Mouse (Mus musculus): Measurements from ENCODE around the gene Ttyh2. TPM values are rescaled to one million over a fixed set of nuclear protein-coding genes. Genes with fewer than 3 reads are reported as not detected.

The Ttyh2 gene
- total and polyA plus RNA-seq, 3 experiments = 0.38 to 2.9 (median 0.74) TPM

- H3K36me3 ChIP-seq (replicated peaks) = no peaks in the 10 kb centered on the region
- no peak for DNase-seq (ENCODE audit: low spot score)
These were observed 29.1 kb downstream of the Ttyh2 start for GRCm38 (mm10) chr11:114704071-114704913.

GRCm38 (mm10) chr11:114706358-114706757 is 31.1 kb downstream of the Ttyh2 start:
- H3K27me3 ChIP-seq (ENCODE audit: insufficient read depth, low read length) = no peaks in the 10 kb centered on the region
- no peak for DNase-seq (ENCODE audit: low spot score)
- H3K36me3 ChIP-seq (replicated peaks) = no peaks in the 10 kb centered on the region
- no peak overlapping the region for H3K4me3 ChIP-seq (ENCODE audit: low read depth, low read length)
- no peak for ATAC-seq (ENCODE audit: extremely low read depth, insufficient number of reproducible peaks, low FRiP score, poor library complexity, severe bottlenecking)
- TF ChIP-seq TAL1 (conservative IDR thresholded peaks at IDR 0.05; ENCODE audit: low read depth, low read length) (no peak), GATA1 (IDR thresholded peaks at IDR 0.05; ENCODE audit: borderline replicate concordance, low read length) (no peak), POLR2AphosphoS5 (IDR thresholded peaks at IDR 0.05; ENCODE audit: insufficient replicate concordance, low read depth, low read length) (no peak), GATA2 (IDR thresholded peaks at IDR 0.05; ENCODE audit: borderline replicate concordance, low read depth, low read length) (no peak), CTCF (IDR thresholded peaks at IDR 0.05; ENCODE audit: low read depth, low read length) (no peak)
- no peaks in the 10 kb centered on the region for H3K4me1 ChIP-seq (ENCODE audit: insufficient read depth, low read depth, low read length)
- H3K9me3 ChIP-seq (replicated peaks) = peaks cover 62% of the 10 kb centered on the region

More at GRCm38 (mm10) chr11:114704071-114704913, 29.1 kb downstream of the Ttyh2 start:
- peaks cover 54% of the 10 kb centered on the region for H3K9me3 ChIP-seq (replicated peaks)
- H3K4me3 ChIP-seq (ENCODE audit: low read depth, low read length) = no peak overlapping the region
- no peaks in the 10 kb centered on the region for H3K27me3 ChIP-seq (ENCODE audit: insufficient read depth, low read length)
- TF ChIP-seq GATA2 (IDR thresholded peaks at IDR 0.05; ENCODE audit: borderline replicate concordance, low read depth, low read length) (no peak), TAL1 (conservative IDR thresholded peaks at IDR 0.05; ENCODE audit: low read depth, low read length) (no peak), POLR2AphosphoS5 (IDR thresholded peaks at IDR 0.05; ENCODE audit: insufficient replicate concordance, low read depth, low read length) (no peak), GATA1 (IDR thresholded peaks at IDR 0.05; ENCODE audit: borderline replicate concordance, low read length) (no peak), CTCF (IDR thresholded peaks at IDR 0.05; ENCODE audit: low read depth, low read length) (no peak)
- no peaks in the 10 kb centered on the region for H3K4me1 ChIP-seq (ENCODE audit: insufficient read depth, low read depth, low read length)
- no peak for ATAC-seq (ENCODE audit: extremely low read depth, insufficient number of reproducible peaks, low FRiP score, poor library complexity, severe bottlenecking)

GRCm38 (mm10) chr11:114711393-114711792 is 36.2 kb downstream of the Ttyh2 start:
- no peaks in the 10 kb centered on the region for H3K4me1 ChIP-seq (ENCODE audit: insufficient read depth, low read depth, low read length)
- no peaks in the 10 kb centered on the region for H3K27me3 ChIP-seq (ENCODE audit: insufficient read depth, low read length)
- no peak for TF ChIP-seq GATA1 (IDR thresholded peaks at IDR 0.05; ENCODE audit: borderline replicate concordance, low read length)
- TF ChIP-seq TAL1 (conservative IDR thresholded peaks at IDR 0.05; ENCODE audit: low read depth, low read length) = no peak
- peaks cover 57% of the 10 kb centered on the region for H3K9me3 ChIP-seq (replicated peaks)
- DNase-seq (ENCODE audit: low spot score) (no peak), ATAC-seq (ENCODE audit: extremely low read depth, insufficient number of reproducible peaks, low FRiP score, poor library complexity, severe bottlenecking) (no peak)
- H3K4me3 ChIP-seq (ENCODE audit: low read depth, low read length) = no peak overlapping the region
- H3K36me3 ChIP-seq (replicated peaks) = no peaks in the 10 kb centered on the region

- ATAC-seq (ENCODE audit: extremely low read depth, insufficient number of reproducible peaks, low FRiP score, poor library complexity, severe bottlenecking) (no peak), DNase-seq (ENCODE audit: low spot score) (no peak)
- peaks cover 61% of the 10 kb centered on the region for H3K9me3 ChIP-seq (replicated peaks)
- TF ChIP-seq TAL1 (conservative IDR thresholded peaks at IDR 0.05; ENCODE audit: low read depth, low read length) (no peak), GATA1 (IDR thresholded peaks at IDR 0.05; ENCODE audit: borderline replicate concordance, low read length) (no peak), GATA2 (IDR thresholded peaks at IDR 0.05; ENCODE audit: borderline replicate concordance, low read depth, low read length) (no peak), POLR2AphosphoS5 (IDR thresholded peaks at IDR 0.05; ENCODE audit: insufficient replicate concordance, low read depth, low read length) (no peak), CTCF (IDR thresholded peaks at IDR 0.05; ENCODE audit: low read depth, low read length) (no peak)
- no peaks in the 10 kb centered on the region for H3K27me3 ChIP-seq (ENCODE audit: insufficient read depth, low read length)
- H3K4me1 ChIP-seq (ENCODE audit: insufficient read depth, low read depth, low read length) = no peaks in the 10 kb centered on the region
- no peaks in the 10 kb centered on the region for H3K36me3 ChIP-seq (replicated peaks)
- H3K4me3 ChIP-seq (ENCODE audit: low read depth, low read length) = no peak overlapping the region
These were observed 36.6 kb downstream of the Ttyh2 start for GRCm38 (mm10) chr11:114711861-114712260.

GRCm38 (mm10) chr11:114714526-114714925 is 39.3 kb downstream of the Ttyh2 start:
- Histone ChIP-seq H3K27me3 (ENCODE audit: insufficient read depth, low read length) (no peaks in the 10 kb centered on the region), H3K9me3 (replicated peaks) (peaks cover 59% of the 10 kb centered on the region), H3K4me1 (ENCODE audit: insufficient read depth, low read depth, low read length) (no peaks in the 10 kb centered on the region), H3K4me3 (ENCODE audit: low read depth, low read length) (no peak overlapping the region), H3K36me3 (replicated peaks) (no peaks in the 10 kb centered on the region)
- no peak for DNase-seq (ENCODE audit: low spot score)
- no peak for ATAC-seq (ENCODE audit: extremely low read depth, insufficient number of reproducible peaks, low FRiP score, poor library complexity, severe bottlenecking)
- TF ChIP-seq CTCF (IDR thresholded peaks at IDR 0.05; ENCODE audit: low read depth, low read length) (no peak), GATA1 (IDR thresholded peaks at IDR 0.05; ENCODE audit: borderline replicate concordance, low read length) (no peak), GATA2 (IDR thresholded peaks at IDR 0.05; ENCODE audit: borderline replicate concordance, low read depth, low read length) (no peak), POLR2AphosphoS5 (IDR thresholded peaks at IDR 0.05; ENCODE audit: insufficient replicate concordance, low read depth, low read length) (no peak), TAL1 (conservative IDR thresholded peaks at IDR 0.05; ENCODE audit: low read depth, low read length) (no peak)

GRCm38 (mm10) chr11:114715531-114715930 is 40.3 kb downstream of the Ttyh2 start:
- Histone ChIP-seq H3K27me3 (ENCODE audit: insufficient read depth, low read length) (no peaks in the 10 kb centered on the region), H3K4me3 (ENCODE audit: low read depth, low read length) (no peak overlapping the region), H3K36me3 (replicated peaks) (no peaks in the 10 kb centered on the region), H3K4me1 (ENCODE audit: insufficient read depth, low read depth, low read length) (no peaks in the 10 kb centered on the region), H3K9me3 (replicated peaks) (peaks cover 59% of the 10 kb centered on the region)
- DNase-seq (ENCODE audit: low spot score) (no peak), ATAC-seq (ENCODE audit: extremely low read depth, insufficient number of reproducible peaks, low FRiP score, poor library complexity, severe bottlenecking) (no peak)
- TF ChIP-seq CTCF (IDR thresholded peaks at IDR 0.05; ENCODE audit: low read depth, low read length) = no peak
- TF ChIP-seq GATA1 (IDR thresholded peaks at IDR 0.05; ENCODE audit: borderline replicate concordance, low read length) = no peak
- no peak for TF ChIP-seq GATA2 (IDR thresholded peaks at IDR 0.05; ENCODE audit: borderline replicate concordance, low read depth, low read length)
- TF ChIP-seq POLR2AphosphoS5 (IDR thresholded peaks at IDR 0.05; ENCODE audit: insufficient replicate concordance, low read depth, low read length) = no peak
- no peak for TF ChIP-seq TAL1 (conservative IDR thresholded peaks at IDR 0.05; ENCODE audit: low read depth, low read length)
